Mouse (Mus musculus) monocyte, adult 5-6 weeks (primary cell): ENCODE data around the gene Slc6a9. TPM values are rescaled to one million over a fixed set of nuclear protein-coding genes. Genes with fewer than 3 reads are reported as not detected.

Source experiments
- ATAC-seq: fragments of 153-309, 156-312 bp; replicated peaks from 2 replicates; pipeline ENCODE4 v1.8.0; 2017; ENCODE audit warnings: mild to moderate bottlenecking; ENCODE audit not compliant: low TSS enrichment, insufficient number of reproducible peaks, severe bottlenecking, poor library complexity, low FRiP score
- total RNA-seq: library from RNA; stranded (forward); fragments of 200-1000, 200-491, 200-594 nt; gene quantifications from 3 replicates; pipeline ENCODE4 v1.2.3, GENCODE M21; 2017

The Slc6a9 gene
- total RNA-seq = 1.8 to 2.8 TPM in 2 of 3 replicates, not detected in the other

- no peak for ATAC-seq
Observed at GRCm38 (mm10) chr4:117834457-117834844, at the start of gene Slc6a9. Gene Slc6a9 (plus strand): TSS chr4:117834506.

- no peak for ATAC-seq
Observed at GRCm38 (mm10) chr4:117786963-117787362, 47.3 kb upstream of the Slc6a9 start.

- ATAC-seq = no peak
Observed at GRCm38 (mm10) chr4:117788308-117788707, 46.0 kb upstream of the Slc6a9 start.

GRCm38 (mm10) chr4:117799904-117800303, 34.4 kb upstream of the Slc6a9 start:
- no peak for ATAC-seq

DNA sequence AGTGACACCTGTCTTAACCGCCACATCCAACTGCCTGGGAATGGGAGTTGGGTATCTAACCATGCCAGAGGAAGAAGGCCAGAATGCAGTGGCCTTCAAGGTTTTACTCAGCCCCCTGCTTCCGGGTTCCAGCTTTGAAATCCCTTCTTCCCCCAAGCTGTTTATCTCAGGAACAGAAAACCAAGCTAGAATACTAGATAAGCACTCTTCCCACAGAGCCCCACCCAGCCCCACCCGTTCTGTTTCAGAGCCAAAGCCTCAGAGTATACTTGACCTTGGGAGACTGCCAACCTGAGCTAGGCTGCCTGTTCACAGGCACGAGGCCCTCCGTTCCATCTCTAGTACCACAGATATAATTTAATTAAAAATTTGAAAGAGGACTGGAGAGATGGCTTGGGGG, 27.3 kb upstream of the Slc6a9 start:
- ATAC-seq = no peak

DNA sequence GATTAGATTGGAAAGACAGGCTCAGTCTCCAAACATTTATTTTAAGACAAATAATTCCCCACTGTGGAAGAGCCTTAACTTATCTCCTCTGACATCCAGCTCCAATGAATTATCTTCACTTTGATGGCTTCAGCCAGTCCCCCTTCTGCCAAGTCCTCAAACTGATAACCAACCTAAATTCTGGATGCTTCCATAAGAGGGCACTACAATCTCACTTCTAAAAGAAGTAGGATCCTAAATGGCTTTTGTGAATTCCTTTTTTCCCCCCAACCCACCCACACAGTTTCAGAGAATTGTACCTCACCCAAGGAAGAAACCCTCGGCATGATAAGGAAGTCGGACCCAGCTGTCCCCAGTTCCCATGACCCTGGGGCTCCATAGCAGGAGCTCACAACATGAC, 23.4 kb upstream of the Slc6a9 start:
- no peak for ATAC-seq

GRCm38 (mm10) chr4:117813591-117814192, 20.6 kb upstream of the Slc6a9 start:
- ATAC-seq = no peak

- no peak for ATAC-seq
Observed at GRCm38 (mm10) chr4:117814333-117814732, 20.0 kb upstream of the Slc6a9 start.

GRCm38 (mm10) chr4:117816776-117817175, 17.5 kb upstream of the Slc6a9 start:
- no peak for ATAC-seq

- ATAC-seq = no peak
Observed at GRCm38 (mm10) chr4:117818032-117818431, 16.3 kb upstream of the Slc6a9 start.

GRCm38 (mm10) chr4:117828572-117829145, 5.6 kb upstream of the Slc6a9 start:
- no peak for ATAC-seq

DNA sequence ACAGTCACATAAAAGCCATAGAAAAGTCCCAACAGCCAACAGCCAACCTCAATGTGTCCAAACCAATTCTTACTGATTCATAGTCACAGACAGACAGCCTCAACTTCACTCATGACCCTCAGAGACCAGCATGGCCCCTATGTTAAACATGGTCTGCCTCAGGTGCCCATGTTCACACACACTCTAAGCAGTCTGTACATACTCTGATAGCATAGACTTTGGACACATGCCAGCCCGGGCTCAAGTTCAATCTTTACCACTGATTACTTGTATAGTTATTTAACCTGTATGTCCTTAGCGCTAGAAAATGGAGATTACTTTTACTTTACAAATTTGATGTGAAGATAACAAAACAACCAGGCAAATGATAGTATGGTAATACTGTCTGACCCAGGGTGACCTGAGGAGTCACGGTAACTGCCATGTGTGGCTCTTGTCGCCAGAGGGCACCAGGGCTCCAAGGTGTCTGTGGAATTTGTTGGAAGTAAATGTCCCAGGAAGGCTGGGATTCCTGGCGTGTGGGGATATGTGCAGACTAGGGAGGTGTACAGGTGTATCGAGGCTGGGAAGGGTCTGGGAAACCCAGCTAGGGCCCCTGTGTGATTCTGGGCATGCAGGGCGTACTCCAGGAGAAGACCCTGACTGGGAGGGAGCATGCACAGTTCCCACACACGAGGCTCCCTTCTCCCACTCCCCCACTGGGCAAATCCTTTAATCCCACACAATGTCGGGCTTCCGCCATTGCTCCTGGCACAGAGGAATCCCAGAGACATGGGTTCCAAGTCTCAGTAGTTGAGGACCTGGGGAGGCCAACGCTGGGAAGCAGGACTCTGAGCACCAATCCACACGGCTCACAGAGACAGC, 4.8 kb upstream of the Slc6a9 start:
- ATAC-seq = no peak

DNA sequence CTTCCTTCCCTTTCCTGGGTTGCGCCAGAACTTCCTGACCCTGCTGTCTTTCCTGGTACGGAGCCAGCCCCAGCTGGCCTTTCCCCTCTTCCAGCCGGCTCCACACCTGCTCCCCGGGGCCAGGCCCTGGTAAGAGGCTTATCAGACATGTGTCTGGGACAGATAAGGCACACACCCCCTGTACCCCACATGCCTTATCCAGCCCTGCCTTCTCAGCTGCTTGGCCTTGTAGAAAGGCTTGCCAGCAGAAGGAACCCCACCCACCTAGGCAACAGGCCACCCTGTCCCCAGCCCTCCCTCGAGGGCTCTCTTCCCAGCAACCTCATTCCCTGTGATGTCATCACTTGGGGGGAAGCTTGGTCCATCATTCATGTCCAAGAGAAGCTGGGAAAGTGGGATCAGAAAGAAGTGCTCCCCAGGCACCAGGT, 4.2 kb upstream of the Slc6a9 start:
- no peak for ATAC-seq

GRCm38 (mm10) chr4:117830801-117831200, 3.5 kb upstream of the Slc6a9 start:
- no peak for ATAC-seq

GRCm38 (mm10) chr4:117831499-117831898, 2.8 kb upstream of the Slc6a9 start:
- no peak for ATAC-seq

GRCm38 (mm10) chr4:117831920-117832691, 2.2 kb upstream of the Slc6a9 start:
- no peak for ATAC-seq

DNA sequence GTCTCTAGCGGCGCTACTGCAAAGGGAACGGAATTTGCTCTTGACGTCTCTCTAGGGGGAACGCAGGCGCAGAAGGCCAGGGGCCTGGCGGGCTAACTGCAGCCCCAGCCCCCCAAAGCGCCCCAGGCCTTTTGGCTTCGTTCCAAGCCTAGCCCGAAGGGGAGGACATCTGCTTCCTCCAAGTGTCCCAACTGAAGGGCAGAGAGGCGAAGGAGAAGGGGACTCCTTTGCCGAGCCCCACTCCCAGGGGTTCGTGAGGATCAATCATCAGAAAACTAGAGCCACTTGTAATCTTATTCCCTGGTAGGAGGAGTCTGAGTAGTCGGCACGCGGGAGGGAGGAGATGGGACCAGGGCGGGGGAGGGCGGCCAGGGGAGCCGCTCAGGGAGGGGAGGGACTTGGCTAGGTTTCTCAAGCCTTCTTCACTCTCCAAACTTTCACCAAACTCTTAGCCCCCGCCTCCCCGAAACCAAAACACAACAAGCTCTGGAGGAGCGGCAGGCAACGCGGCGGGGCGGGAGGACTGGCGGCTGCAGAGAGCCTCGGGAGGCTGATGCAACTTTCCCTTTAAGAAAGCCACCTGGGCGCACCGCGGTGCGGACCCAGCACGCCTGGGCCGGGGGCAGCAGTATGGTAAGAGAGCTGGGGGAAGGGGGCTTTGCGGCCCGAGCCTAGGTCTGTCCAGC, 682 bp downstream of the Slc6a9 start:
- no peak for ATAC-seq

- ATAC-seq = 0 out of 2 replicates have a peak, but pooled peaks have one; percentile 8
Observed at GRCm38 (mm10) chr4:117835531-117836111, 1.3 kb downstream of the Slc6a9 start.
